Mouse (Mus musculus) layer of hippocampus, adult 9-10 months (tissue): Measurements from ENCODE around the gene Magi2.
"Not testable (repeated sequence)": the region's sequence is repeated elsewhere in the genome, so short reads cannot be mapped to it uniquely, and the experiment has no call there.

Source experiments
- DNase-seq: peaks from one replicate; pipeline ENCODE4 v3.0.0; 2022; ENCODE audit warnings: low spot score

The Magi2 gene

DNA sequence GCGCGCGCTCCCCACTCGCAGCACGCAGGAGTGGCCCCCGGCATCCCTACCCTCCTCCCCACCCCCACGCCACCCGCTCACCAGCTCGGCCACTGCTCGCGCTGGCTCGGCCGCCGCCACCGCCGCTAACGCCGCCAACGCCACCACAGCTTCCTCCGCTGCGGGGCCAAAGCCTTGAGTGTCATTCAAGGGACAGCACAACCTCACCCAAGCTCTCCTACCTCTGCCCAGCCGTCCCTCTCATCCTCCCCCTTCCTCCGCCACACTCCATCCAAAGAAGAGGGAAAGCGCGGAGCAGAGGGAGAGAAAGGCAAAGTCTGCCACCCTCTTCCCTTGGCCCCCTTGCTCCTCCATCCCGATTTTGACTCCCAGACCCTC is at the start of gene Magi2:
Gene Magi2, plus strand, starts transcription at position 171 of the 378 bp plus-strand sequence.
- no peak for DNase-seq

DNA sequence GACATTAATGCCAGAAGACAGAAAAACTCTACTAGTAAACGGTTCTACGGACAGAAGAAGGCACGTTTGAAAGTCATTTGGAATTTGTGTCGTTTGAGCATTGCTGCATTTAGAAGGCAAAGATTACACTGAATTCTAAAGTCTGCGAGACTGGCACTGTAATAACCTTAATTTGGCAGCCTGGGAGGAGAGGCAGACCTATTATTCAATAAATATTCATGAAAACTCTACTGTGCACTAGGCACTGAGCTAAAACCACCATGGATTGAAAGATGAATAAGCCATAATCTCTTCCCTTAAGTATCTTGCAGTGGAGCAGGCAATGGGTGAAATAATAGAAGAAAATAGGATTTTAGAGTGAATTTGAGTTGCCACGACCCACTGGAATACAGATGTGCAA is 48.2 kb upstream of the Magi2 start:
- DNase-seq: no peak

DNA sequence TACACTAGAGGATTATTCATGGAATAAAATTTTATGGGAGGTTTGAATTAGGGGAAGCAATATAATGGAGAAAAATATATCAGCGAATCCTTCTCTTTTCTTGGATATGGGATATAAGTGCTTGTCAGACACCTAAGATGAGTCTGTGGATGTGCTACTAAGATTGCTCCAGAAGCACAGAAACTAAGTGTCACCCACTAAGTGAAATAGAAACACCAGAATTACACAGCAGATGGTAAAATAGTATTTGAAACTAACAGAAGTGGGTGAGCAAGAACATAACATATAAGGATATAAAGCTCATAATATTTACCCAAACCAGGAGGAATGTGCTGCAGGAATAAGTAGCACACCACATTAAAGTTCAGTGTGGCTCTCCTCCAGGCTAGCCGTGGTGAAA is 40.7 kb upstream of the Magi2 start:
- DNase-seq: no peak

DNA sequence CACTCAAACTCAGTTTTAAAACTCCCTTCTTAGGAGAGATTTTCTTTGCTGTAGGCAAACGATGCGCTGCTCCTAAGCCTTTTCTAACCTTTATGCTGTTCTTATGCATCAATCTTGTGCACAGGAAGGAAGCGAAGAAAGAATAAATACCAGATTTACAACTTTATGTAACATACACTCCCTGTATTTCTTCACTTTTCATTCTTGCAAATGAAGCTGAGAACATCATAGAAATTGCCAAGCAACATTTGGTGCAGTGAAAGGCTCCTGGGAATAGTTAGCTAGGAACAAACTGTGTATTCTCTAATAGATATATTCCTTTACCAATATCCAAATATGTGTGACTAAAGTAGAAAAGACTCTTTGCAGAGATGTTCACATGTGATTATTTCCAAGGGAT is 15.2 kb upstream of the Magi2 start:
- DNase-seq: no peak

DNA sequence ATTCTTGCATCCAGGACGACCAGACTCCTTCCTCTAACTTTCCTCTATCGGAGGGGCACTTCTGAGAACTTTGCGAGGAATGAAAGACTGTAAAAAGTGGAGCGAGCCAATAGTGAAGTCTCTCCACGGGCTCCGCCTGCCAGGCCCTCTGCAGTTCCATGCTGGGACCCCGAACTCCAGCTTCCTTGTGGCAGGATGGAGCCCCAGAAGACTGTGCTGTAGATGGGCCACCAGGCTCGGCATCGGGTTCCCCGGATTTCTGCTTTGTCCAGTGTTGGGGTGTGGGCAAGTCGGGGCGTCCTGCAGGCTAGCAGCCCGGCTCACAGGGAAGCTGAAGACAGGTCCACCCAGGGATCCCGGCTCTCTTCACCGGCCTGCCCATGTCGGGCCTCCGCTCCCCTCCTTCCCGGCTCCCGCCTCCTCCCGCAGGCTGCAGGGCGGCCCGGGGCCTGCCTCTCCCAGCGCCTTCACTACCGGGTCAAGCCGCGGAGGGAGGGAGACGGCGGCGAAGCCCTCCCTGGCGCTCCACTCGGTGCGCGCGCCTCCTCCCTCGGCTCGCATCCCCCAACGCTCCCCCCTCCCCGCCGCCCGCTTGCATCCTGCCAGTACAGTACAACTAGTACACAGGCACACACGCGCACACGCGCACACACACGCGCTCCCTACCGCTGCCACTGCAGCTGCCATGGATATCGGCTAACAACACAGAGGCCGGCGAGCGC is 531 bp upstream of the Magi2 start:
- peak; percentile 60 for DNase-seq

DNA sequence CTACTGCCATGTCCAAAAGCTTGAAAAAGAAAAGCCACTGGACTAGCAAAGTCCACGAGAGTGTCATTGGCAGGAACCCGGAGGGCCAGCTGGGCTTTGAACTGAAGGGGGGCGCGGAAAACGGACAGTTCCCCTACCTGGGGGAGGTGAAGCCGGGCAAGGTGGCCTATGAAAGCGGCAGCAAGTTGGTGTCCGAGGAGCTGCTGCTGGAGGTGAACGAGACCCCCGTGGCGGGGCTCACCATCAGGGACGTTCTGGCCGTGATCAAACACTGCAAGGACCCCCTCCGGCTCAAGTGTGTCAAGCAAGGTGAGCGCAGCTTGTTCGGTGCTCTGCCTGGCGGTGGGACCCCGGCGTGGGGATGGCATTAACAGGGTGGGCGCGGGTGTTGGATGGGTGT is 445 bp downstream of the Magi2 start:
- no peak for DNase-seq

DNA sequence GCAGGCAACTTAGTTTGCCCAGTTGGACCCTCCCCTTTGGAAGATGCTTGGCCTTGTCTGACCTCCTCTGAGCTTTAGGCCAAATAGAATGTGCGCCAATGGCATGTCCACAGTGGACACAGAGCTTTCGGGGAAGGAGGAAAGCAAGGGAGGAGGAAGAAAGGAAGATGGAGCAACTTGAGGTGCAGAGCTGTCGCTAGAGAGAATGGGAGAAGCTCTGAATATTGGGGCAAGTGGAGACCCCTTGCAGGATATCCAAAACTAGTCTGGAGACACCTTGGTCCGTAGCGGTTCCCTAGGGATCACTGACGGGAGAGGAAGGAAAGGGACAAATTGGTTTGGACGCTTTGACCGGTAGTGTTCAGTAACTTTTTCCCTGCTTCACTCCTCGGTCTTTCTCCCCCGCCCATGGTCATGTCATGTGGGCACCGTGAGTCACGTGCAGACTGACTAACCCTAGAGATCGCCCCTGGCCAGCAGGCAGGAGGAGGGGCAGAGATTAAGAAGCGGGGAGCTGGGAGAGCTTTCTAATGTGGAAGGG is 1.0 kb downstream of the Magi2 start:
- peak; percentile 41 for DNase-seq

DNA sequence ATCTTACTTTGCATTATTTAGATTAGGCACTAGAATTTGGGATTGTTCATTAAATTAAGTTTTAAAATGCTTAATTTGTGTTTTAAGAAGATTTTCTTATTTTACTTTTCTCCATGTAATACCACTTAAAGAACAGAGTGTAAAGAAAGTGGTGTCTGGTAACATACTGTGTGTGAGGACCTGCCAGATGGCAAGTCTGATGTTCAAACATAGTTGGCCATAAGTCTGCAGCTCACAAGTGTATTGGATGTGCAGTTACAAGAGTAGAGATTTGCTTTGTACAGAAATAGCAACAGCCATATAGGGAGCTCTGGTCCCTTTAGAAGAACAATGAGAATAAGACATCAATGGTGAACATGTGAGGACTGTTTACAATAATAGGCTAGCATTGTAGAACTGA is 15.0 kb downstream of the Magi2 start:
- DNase-seq: no peak

DNA sequence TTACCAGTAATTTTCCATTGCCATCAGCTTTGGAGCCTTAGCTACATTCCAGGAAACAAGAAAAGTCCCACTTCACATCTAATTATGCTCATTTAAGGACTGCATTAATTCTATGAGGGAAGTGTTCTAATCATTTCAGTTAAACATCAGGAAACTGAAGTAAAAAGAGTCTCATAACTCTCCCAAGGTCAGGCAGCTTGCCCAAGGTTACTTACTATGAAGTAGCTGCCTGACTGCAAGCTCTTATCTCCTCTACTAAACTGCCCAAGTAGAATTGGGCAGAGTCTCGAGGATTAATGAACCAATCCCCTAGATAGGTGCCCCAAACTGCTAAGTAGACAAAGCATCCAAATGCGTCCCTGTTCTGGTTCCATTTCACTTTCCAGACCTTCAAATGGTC is 19.6 kb downstream of the Magi2 start:
- no peak for DNase-seq

DNA sequence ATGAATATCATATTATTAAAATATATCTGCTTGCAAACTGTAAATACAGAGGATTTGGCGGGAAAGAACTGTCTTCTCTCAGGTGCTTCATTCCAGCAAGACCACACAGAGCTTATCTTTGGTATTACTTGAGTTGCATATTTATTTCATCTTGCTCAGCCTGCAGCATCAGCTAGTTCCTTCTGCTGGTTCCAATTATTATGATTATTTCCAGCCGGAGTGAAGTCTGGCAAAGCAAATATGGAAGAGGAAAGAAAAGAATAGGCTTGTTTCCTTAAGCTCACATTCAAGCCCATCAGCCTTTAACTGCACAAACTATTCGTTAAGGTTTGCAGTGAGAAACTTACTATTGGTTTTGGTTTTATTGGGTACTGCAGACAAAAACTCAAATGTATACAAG is 20.4 kb downstream of the Magi2 start:
- DNase-seq: no peak

DNA sequence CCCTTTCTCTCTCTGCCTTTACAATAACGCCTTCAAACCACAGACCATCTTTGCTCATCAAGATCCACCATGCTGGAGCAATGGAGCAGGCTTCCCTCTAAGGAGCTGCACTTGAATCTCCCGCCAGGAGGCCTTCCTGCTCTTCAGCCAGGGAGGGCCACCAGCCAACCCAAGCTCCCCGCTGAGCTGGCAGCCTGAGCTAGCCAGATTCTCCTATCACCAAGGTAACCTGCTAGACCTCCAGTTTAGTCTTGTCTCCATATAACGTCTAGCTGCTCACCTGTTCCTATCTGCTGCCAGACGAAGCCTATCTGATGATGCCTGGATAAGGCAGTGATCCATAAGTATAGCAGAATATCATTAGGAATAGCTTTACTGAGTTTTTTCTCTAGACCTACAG is 36.0 kb downstream of the Magi2 start:
- DNase-seq: no peak

DNA sequence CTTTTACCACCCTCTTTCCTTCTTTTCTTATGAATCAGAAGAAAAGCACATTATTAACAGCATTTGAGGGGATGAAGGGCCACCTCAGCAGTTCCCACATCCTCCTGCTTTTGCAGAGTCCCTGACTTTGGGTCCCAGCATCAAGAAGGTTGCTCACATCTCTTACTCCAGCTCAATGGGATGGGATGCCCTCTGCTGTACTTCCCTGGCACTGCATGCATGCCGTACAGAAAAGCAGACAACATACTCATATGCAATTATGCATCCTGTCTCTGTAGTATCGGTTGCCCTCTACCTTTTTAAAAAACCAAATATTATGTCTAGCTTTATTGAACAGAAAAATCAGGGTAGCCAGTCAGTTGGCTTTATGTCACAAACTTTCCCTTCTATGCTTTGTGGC is 37.8 kb downstream of the Magi2 start:
- DNase-seq: no peak

DNA sequence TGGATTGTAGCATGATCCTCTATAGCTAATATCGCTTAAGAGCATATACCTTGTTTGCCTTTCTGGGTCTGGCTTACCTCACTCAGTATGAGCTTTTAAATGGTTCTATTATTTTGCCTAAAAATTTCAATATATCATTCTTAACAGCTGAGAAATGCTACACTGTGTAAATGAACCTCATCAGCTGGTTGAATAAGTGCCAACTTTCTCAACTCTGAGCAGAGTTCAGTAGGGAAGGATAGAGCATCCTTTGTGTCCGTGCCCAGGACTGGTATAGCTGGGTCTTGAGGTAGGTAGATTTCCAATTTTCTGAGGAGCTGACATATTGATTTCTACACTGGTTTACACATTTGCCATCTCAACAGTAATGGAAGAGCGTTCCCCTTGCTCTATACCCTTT is 65.7 kb downstream of the Magi2 start:
- no peak for DNase-seq

DNA sequence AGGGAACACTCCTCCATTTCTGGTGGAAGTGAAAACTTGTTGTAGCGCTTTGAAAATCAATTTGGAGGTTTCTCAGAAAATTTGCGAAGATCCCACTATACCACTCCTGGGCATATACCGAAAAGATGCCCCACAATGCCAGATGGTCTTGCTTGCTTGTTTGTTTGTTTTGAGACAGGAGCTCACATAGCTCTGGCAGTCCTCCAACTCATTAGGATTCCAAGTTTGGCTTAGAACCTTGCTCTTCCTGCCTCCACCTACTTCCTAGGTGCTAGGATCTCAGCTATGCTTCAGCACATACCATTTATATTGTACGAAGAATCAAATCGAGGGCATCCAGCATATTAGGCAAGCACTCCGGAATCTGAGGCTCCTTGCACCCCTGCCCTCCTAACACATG is 79.8 kb downstream of the Magi2 start:
- DNase-seq: no peak

DNA sequence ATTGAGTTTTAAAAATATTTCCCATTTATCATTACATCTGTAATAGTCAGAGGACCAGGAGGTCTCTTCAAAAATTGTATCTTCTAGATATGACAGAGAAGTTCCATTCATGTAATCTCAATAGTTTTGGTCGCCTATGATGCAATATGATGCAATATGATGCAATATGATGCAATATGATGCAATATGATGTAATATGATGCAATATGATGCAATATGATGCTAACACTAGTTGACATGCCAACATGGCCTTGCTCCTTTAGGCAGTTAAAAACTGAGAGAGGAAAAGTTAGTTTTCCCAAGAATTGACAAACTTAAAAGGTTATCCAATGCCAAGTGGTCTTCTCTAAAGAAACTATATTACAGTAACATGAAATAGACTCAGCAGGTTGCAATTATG is 83.0 kb downstream of the Magi2 start:
- no peak for DNase-seq

DNA sequence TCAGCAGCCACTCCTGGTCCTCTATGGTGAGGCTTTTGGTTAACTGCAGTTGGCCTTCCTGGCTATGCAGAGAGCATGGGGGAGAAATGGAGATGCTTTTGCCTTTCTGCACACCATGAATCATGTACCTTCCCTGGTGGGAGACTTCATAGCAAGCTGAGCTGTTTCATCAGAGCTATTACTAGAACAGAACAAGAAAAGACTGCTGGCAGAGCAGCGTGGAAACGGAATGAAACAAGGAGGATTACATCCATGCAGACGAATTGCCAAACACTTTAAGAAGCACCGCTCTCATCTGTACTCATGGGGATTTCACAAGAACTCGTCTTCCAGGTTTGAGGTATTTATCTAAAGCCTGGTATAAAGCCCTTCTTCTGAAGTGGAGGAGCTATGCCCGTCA is 95.7 kb downstream of the Magi2 start:
- no peak for DNase-seq

DNA sequence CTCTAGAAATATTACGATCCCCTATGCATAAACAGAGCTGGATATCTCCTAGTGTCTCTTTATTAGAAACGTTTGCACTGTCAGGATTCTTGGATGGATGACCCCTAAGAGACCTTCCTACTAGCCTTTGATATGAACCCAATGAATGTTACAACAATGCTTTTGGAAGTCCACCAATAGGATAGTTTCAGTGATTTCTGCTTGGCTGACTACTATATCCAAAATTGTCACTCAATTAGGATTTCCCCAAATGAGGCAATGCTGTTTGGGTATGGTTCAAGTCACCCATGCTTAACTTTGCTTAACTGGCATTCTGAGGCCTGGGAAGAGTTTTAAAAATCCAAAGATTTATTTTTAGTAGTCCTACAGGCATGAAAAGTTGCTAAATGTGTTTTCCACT is 110.7 kb downstream of the Magi2 start:
- DNase-seq: no peak

DNA sequence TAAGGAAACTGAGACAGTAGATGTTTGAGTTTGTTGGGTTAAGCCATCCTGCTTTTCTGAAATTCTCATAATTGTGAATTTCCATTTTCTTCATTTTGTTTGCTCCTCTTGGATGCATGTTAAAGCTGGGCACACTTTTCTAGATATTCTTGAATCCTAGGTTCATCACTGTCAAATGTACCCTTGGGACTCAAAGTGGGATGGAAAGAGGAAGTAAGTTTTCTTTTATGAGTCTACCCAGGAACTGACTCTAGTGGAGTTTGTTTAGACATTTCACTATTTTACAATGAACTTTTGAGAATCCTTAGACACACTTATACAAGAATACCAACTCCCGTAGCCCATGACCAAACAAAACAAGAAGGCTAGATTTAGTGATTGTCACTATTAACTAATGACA is 141.3 kb downstream of the Magi2 start:
- no peak for DNase-seq

DNA sequence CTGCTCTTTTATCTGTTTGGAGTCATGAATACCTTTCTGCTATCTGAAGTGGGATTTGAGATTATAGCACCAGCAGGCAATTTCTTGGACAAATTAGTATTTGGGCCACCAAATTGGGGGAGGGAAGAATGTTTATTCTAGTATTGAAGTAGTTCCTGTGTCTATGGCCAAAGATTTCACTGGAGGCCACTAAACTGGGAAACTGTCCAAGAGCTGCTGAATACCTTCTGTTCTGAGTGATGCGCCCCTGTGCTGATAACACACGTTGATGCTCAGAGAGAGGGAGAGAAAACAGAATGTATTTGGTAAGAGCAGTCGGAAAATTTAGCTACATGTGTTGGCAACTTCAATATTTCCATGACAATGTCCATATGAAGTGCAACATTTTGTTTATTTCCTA is 169.0 kb downstream of the Magi2 start:
- DNase-seq: no peak

DNA sequence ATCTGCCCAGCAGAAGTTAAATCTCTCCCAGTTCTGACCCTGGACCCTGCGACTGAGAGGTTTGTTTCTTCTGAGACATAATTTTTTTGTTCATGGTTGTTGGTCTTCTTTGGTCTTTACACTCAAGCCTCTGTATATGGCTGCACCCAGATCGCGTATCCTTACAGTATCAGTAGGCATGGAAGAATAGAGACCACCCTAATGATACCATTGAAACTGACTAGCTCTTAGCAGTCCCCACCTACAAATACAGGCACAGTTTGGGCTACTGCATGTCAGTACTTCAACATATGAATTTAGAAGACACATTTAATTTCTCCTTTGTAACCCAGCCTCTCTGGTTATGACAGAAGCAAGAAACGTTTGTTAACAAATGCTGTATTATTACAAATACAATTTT is 173.5 kb downstream of the Magi2 start:
- DNase-seq: no peak

DNA sequence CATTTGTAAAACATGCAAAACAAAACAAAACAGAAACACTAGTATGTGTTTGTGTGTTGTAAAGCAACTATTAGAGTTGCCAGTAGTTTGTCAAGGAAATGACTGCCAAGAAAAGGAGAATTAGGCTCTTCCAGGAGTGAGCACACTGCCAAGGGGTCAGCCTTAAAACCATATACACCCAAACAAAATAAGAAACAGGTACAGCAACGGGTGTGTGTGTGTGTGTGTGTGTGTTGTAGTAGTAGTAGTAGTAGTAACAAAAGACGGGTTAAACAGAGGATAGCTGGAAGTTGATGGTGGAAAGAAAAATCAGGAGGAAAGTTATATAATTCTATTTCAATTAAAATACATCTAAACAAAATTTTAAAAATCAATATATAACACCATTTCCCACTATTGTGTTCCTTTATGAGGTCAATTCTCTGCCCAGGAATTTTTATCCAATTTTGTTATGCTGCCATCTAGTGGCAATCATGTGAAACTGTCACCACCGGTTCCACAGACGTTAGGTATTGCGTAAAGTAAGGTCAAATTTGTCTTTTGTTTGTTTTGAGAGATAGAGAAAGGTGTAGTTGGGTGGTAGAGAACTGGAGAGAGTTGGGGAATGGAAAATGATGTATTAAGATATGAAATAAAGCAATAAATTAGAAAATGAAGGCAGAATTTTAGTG is 174.0 kb downstream of the Magi2 start:
- DNase-seq: no peak

DNA sequence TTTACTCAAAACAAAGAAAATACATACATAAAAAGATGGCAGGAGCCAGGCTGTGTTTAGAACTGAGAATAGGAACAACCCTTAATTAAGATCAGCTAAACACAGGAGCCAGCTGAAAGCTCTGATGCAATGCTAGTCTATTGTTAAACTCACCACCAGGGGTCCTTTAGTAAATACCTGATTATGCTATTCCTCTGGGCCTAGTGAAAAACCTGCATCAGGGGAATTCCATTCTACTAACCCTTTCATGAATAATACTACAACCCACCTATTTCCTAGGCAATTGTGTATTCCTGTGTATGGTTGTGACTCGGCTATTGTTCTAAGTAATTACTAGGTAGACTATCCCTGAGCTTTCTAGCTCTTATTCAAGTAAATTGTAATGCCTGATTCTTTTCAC is 177.4 kb downstream of the Magi2 start:
- not testable (repeated sequence) for DNase-seq

DNA sequence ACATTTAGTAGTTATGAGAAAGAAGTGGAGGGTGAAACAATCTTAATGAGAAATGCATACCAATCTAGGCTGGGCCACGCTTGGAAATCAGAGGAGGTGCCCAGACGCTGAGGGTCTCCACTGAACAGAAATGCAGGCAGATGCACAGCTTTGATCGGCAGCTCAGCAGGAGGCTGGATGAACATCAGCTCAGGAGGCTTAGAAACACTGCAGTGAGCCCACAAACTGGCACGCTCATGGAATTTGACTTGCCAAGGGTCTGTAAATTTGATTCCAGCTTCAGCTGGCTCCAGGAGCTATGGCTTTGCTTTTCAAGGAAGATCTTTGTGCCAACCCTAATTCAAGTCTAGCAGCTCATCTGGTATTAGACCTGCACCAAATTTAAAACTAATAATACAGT is 187.7 kb downstream of the Magi2 start:
- no peak for DNase-seq

DNA sequence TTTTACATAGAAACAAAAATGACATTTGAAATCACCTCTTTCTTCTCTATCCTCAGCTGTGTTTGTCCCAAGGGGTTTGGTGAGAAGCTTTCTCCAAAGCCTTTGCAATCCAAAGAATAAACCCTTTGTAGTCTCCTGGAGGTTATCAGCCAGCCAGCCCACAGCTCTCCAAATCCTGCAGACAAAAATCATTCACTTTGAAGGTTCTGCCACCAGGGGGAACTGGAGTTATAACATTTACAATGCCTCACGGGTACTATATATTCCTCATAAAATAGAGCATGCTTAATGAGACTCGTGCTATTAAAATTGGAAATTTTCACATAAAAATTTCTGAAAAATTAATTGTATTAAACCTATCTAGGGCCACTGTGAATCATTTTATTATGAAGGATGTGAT is 202.5 kb downstream of the Magi2 start:
- DNase-seq: peak; percentile 78
